Mouse (Mus musculus) myocyte (in vitro differentiated cells): ENCODE data around the gene Syt1. TPM values are rescaled to one million over a fixed set of nuclear protein-coding genes. Genes with fewer than 3 reads are reported as not detected.

ENCODE experiments used
- H3K27me3 ChIP-seq: one replicate; pipeline ENCODE4 v1.6.1; 2011; ENCODE audit not compliant: control insufficient read depth, insufficient read depth, insufficient read length
- H3K36me3 ChIP-seq: one replicate; pipeline ENCODE4 v1.6.1; 2011; ENCODE audit not compliant: control insufficient read depth, insufficient read depth
- H3K4me2 ChIP-seq: one replicate; pipeline ENCODE4 v1.6.1; 2011; ENCODE audit warnings: low read depth, control low read depth
- H3K4me3 ChIP-seq: one replicate; pipeline ENCODE4 v1.5.1; 2011; ENCODE audit warnings: mild to moderate bottlenecking, control low read depth, moderate library complexity
- H3K79me2 ChIP-seq: one replicate; pipeline ENCODE4 v1.6.1; 2011; ENCODE audit not compliant: control insufficient read depth, insufficient read depth
- H3ac ChIP-seq: one replicate; pipeline ENCODE4 v1.6.1; 2011; ENCODE audit not compliant: control insufficient read depth, insufficient read length
- CEBPB ChIP-seq: IDR thresholded peaks from 2 replicates; pipeline ENCODE4 v1.6.1; 2011; ENCODE audit warnings: mild to moderate bottlenecking, moderate library complexity; ENCODE audit not compliant: poor library complexity, insufficient read depth, severe bottlenecking
- E2F4 ChIP-seq: IDR thresholded peaks from one replicate; pipeline ENCODE4 v1.6.1; 2011; ENCODE audit warnings: mild to moderate bottlenecking, control low read depth, moderate library complexity; ENCODE audit not compliant: insufficient read depth
- MYOD1 ChIP-seq, 3 experiments: IDR thresholded peaks; one replicate each; pipeline ENCODE4 v1.6.1; 2011; ENCODE audit warnings: control low read depth in 2 of 3, low read depth in 2 of 3, mild to moderate bottlenecking in 2 of 3, moderate library complexity in 1 of 3; ENCODE audit not compliant: insufficient read length in 2 of 3, control insufficient read depth in 1 of 3
- MYOG ChIP-seq, 3 experiments: IDR thresholded peaks; one replicate each; pipeline ENCODE4 v1.6.1; 2011; ENCODE audit warnings: control low read depth in 2 of 3, low read depth in 2 of 3, mild to moderate bottlenecking in 2 of 3; ENCODE audit not compliant: insufficient read length in 2 of 3, control insufficient read depth in 1 of 3, insufficient read depth in 1 of 3
- POLR2A ChIP-seq: IDR thresholded peaks from one replicate; pipeline ENCODE4 v1.6.1; 2011; ENCODE audit warnings: low read depth, mild to moderate bottlenecking, control low read depth, moderate library complexity; ENCODE audit not compliant: insufficient read length
- POLR2AphosphoS2 ChIP-seq: IDR thresholded peaks from one replicate; pipeline ENCODE4 v1.6.1; 2011; ENCODE audit warnings: low read depth, control low read depth; ENCODE audit not compliant: insufficient read length
- REST ChIP-seq: IDR thresholded peaks from one replicate; pipeline ENCODE4 v1.6.1; 2011; ENCODE audit warnings: mild to moderate bottlenecking, control low read depth, moderate library complexity; ENCODE audit not compliant: insufficient read depth, insufficient read length
- SRF ChIP-seq: IDR thresholded peaks from one replicate; pipeline ENCODE4 v1.6.1; 2011; ENCODE audit warnings: low read depth; ENCODE audit not compliant: control insufficient read depth, insufficient read length
- TCF12 ChIP-seq: IDR thresholded peaks from one replicate; pipeline ENCODE4 v1.6.1; 2011; ENCODE audit warnings: mild to moderate bottlenecking, control low read depth; ENCODE audit not compliant: poor library complexity, insufficient read depth, severe bottlenecking
- TCF3 ChIP-seq: IDR thresholded peaks from one replicate; pipeline ENCODE4 v1.6.1; 2011; ENCODE audit warnings: low read depth, control low read depth; ENCODE audit not compliant: insufficient read length
- USF1 ChIP-seq: IDR thresholded peaks from one replicate; pipeline ENCODE4 v1.6.1; 2011; ENCODE audit warnings: low read depth, mild to moderate bottlenecking, control low read depth, moderate library complexity
- polyA plus RNA-seq: library from polyadenylated mRNA; unstranded; fragments of >200 nt; fragmentation: generic; extraction: Trizol; gene quantifications from one replicate; pipeline ENCODE4 v1.2.1, GENCODE M21; 2012; ENCODE audit warnings: missing spikeins

Gene Syt1
- polyA plus RNA-seq, 1 experiment = 0.06 TPM

DNA sequence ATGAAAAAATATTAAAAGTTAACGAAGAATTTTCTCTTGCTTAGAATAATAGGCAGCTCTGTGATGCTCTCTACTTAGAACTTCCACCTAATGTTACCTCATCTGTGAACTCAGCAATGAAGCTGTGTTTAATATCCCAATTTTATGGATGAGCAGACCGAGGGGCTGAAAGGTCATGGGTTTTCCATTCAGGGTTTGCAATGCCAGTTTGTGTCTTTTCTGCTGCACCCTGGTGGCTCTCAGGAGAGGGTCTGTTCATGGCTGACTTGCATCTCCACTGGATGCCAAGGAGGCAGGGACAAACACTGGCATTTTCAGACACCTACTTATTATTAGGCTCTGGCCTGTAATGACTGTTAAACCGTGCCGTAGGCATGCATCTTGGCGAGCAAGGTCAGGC is 439.7 kb downstream of the Syt1 start:
- H3ac ChIP-seq = no peak overlapping the region
- no peaks in the 10 kb centered on the region for H3K27me3 ChIP-seq
- no peak overlapping the region for H3K4me3 ChIP-seq
- H3K36me3 ChIP-seq = no peaks in the 10 kb centered on the region
- no peak for TF ChIP-seq USF1
- no peak for TF ChIP-seq MYOD1 (IDR thresholded peaks at IDR 0.05; ENCODE audit: control insufficient read depth in 1 of 3, insufficient read length in 2 of 3, low read depth in 2 of 3)
- TF ChIP-seq MYOG (IDR thresholded peaks at IDR 0.05; ENCODE audit: control insufficient read depth in 1 of 3, insufficient read depth in 1 of 3, insufficient read length in 2 of 3, low read depth in 2 of 3) = no peak
- H3K79me2 ChIP-seq = no peaks in the 10 kb centered on the region
- no peak overlapping the region for H3K4me2 ChIP-seq

DNA sequence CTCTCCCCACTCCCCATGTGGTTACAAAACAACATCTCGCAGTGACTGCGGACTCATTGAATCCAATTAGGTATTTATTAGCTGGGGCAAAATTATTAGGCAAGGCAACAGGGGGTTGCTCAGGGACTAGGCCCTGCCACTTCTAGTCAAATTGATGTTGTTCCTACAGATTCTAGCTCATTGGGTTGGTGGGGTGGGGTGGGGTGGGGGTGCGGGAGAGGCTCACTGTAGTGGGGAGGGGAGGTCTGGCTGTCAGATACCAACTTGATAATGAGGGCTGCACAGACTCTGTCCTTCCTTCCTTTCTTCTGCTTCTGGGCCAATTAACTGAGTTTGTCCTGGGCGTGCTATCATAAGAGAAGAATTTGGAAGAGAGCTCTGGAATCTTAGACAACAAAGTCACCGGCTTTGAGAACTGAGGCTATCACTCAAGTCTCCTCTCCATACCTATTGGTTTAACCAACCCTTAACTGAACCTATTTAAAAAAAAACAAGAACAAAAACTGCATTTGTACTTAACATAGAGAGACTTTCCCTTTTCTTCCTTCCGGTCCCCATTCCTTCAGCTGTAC is 441.1 kb downstream of the Syt1 start:
- no peak overlapping the region for H3K4me2 ChIP-seq
- H3K36me3 ChIP-seq = no peaks in the 10 kb centered on the region
- TF ChIP-seq REST = no peak
- H3K27me3 ChIP-seq = no peaks in the 10 kb centered on the region
- no peak overlapping the region for H3ac ChIP-seq
- no peak overlapping the region for H3K4me3 ChIP-seq
- no peaks in the 10 kb centered on the region for H3K79me2 ChIP-seq

DNA sequence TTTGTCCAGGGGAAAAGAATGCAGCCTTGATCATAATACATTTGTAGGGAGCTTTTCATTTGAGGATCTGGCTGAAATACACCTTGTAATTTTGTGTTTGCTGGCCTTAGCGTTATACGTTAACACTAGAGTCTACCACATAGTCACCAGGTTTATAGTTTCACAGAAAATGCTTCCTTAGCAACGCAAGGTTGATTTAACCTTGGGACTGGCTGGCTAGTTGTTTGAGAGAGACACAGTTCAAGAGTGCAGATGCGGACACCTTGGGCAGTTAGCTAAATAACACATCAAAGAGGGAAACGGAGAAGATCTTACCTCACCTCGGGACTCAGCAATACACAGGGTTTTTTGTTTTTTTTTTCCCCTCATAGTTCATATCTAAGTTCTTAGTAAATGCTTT is 441.9 kb downstream of the Syt1 start:
- H3ac ChIP-seq = no peak overlapping the region
- no peak for TF ChIP-seq MYOG (IDR thresholded peaks at IDR 0.05; ENCODE audit: control insufficient read depth in 1 of 3, insufficient read depth in 1 of 3, insufficient read length in 2 of 3, low read depth in 2 of 3)
- TF ChIP-seq REST = no peak
- no peak for TF ChIP-seq TCF3
- TF ChIP-seq CEBPB = no peak
- H3K79me2 ChIP-seq = no peaks in the 10 kb centered on the region
- H3K4me2 ChIP-seq = no peak overlapping the region
- no peaks in the 10 kb centered on the region for H3K27me3 ChIP-seq
- no peak overlapping the region for H3K4me3 ChIP-seq
- H3K36me3 ChIP-seq = no peaks in the 10 kb centered on the region

- H3K36me3 ChIP-seq = no peaks in the 10 kb centered on the region
These were observed 442.6 kb downstream of the Syt1 start for GRCm38 (mm10) chr10:108568136-108568535.

DNA sequence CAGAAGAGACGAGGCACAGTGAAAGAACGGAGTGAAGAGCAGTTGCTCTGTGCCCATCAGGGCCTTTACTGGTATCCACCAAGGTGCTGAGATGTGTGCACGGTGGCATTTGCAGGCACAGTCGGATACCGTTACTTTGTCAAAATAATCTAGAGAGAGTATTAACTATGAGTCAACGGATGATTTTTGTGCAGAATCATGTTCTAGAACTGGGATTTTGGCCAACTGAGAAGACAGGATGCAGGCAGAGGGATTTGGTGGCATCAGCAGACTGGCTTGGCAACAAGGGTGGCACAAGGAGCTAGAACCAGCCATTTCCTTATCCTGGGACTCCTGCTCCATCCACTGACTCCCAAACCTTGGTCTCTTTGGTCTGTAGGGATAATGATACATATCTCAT is 443.3 kb downstream of the Syt1 start:
- Histone ChIP-seq H3ac (no peak overlapping the region), H3K36me3 (no peaks in the 10 kb centered on the region), H3K27me3 (no peaks in the 10 kb centered on the region), H3K79me2 (no peaks in the 10 kb centered on the region), H3K4me2 (no peak overlapping the region), H3K4me3 (no peak overlapping the region)
- no peak for TF ChIP-seq MYOD1 (IDR thresholded peaks at IDR 0.05; ENCODE audit: control insufficient read depth in 1 of 3, insufficient read length in 2 of 3, low read depth in 2 of 3)
- TF ChIP-seq SRF = no peak
- no peak for TF ChIP-seq REST
- TF ChIP-seq TCF12 = no peak
- no peak for TF ChIP-seq CEBPB
- TF ChIP-seq E2F4 = no peak
- no peak for TF ChIP-seq POLR2AphosphoS2

More at GRCm38 (mm10) chr10:108568136-108568535, 442.6 kb downstream of the Syt1 start:
- H3K79me2 ChIP-seq = no peaks in the 10 kb centered on the region
- H3K27me3 ChIP-seq = no peaks in the 10 kb centered on the region
- TF ChIP-seq SRF = no peak
- TF ChIP-seq USF1 = no peak
- no peak for TF ChIP-seq REST
- no peak for TF ChIP-seq MYOG (IDR thresholded peaks at IDR 0.05; ENCODE audit: control insufficient read depth in 1 of 3, insufficient read depth in 1 of 3, insufficient read length in 2 of 3, low read depth in 2 of 3)
- TF ChIP-seq POLR2A = no peak
- no peak for TF ChIP-seq CEBPB
- TF ChIP-seq TCF12 = no peak
- no peak for TF ChIP-seq MYOD1 (IDR thresholded peaks at IDR 0.05; ENCODE audit: control insufficient read depth in 1 of 3, insufficient read length in 2 of 3, low read depth in 2 of 3)
- no peak overlapping the region for H3ac ChIP-seq
- no peak overlapping the region for H3K4me3 ChIP-seq
- H3K4me2 ChIP-seq = no peak overlapping the region

DNA sequence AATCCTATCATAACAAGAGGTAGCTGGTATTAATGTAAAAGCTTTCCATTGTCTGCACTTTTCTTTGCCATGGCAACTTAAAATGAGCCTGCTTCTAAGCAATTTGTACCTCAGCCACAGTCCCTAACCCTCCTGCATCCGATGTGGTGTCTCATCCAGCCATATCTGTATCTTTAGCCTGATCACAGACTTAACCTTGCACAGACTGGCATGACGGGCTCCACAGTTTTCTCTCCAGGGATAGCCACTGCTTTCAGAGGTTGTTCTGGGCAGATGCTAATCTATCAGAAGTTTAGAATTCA is 451.2 kb downstream of the Syt1 start:
- no peak overlapping the region for H3ac ChIP-seq
- no peak overlapping the region for H3K4me2 ChIP-seq
- no peak overlapping the region for H3K4me3 ChIP-seq
- no peaks in the 10 kb centered on the region for H3K79me2 ChIP-seq
- no peaks in the 10 kb centered on the region for H3K27me3 ChIP-seq
- H3K36me3 ChIP-seq = no peaks in the 10 kb centered on the region
- TF ChIP-seq MYOG (IDR thresholded peaks at IDR 0.05; ENCODE audit: control insufficient read depth in 1 of 3, insufficient read depth in 1 of 3, insufficient read length in 2 of 3, low read depth in 2 of 3) (no peak), USF1 (no peak)
